Comparison of ENCODE assay signal across 10 mouse cellular contexts in the genomic region with DNA sequence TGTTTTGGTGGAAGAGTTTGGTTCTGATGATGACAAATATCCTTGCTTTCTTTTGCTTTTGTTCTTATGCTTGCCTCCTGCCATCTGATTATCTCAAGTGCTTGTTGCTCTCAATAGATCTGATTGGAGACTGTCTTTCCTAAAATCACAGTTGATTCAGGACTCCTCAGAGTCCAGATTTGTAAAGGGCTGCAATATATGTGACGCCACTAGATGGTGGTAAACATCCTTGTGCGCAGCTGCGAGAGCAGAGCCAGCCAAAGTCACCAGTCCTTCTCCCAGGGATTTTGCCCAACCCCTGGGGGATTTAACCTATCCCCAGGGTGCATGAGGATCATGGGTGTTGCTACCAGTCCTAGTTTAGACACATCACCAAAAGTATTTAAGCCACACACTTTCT. TPM values are rescaled to one million over a fixed set of nuclear protein-coding genes. Genes with fewer than 3 reads are reported as not detected.
DNase-seq lines count a peak whose midpoint lies in the region; ATAC-seq and TF ChIP-seq lines count a peak whose summit lies in the region.
"Had no signal": no experiment of that assay in that cellular context is flagged by ENCODE, and none has a peak within 500 bp of the region (broad histone marks: within the 10 kb centered on the region; RNA-seq: fewer than 3 reads in every experiment).

No protein-coding gene starts in this region.

- H3K27ac ChIP-seq in limb, embryonic 11.5 days (replicated peaks; ENCODE audit: low read depth, low read length) = no peak overlapping the region
- H3K27ac ChIP-seq in limb, embryonic 10.5 days = no peak overlapping the region
- no peak overlapping the region for H3K27ac ChIP-seq in midbrain, embryonic 11.5 days (ENCODE audit: low read depth, low read length)
- H3K27ac ChIP-seq: forebrain, embryonic 13.5 days had no signal

- TF ChIP-seq CTCF in Patski (IDR thresholded peaks at IDR 0.05) = peak; percentile 73

- no peaks in the 10 kb centered on the region for H3K27me3 ChIP-seq in limb, embryonic 11.5 days (ENCODE audit: control insufficient read depth, insufficient read depth, low read length)
- no peaks in the 10 kb centered on the region for H3K27me3 ChIP-seq in limb, embryonic 10.5 days (ENCODE audit: low read depth, poor library complexity, severe bottlenecking)
- peaks cover 4% of the 10 kb centered on the region for H3K27me3 ChIP-seq in Patski
- H3K27me3 ChIP-seq in midbrain, embryonic 11.5 days (ENCODE audit: control insufficient read depth, insufficient read depth, low read length) = no peaks in the 10 kb centered on the region
- H3K27me3 ChIP-seq: forebrain, embryonic 13.5 days had no signal

- POLR2A ChIA-PET in Patski (lab: Charles Lee) = no interaction called here

- peak; percentile 72; the same call in 1 of the 2 replicates for ATAC-seq in frontal cortex, adult (ENCODE audit: low TSS enrichment)
- ATAC-seq in limb, embryonic 11.5 days (ENCODE audit: insufficient number of reproducible peaks, low FRiP score, low TSS enrichment, low read depth) = no peak
- ATAC-seq in Patski = no peak
- ATAC-seq in midbrain, embryonic 11.5 days (ENCODE audit: low FRiP score) = no peak
- ATAC-seq: forebrain, embryonic 13.5 days had no signal

- CTCF ChIA-PET in Patski (lab: Charles Lee) = no interaction called here

- WGBS in limb, embryonic 11.5 days = 12% methylated on average over 3 of the region's 3 CpGs
- WGBS in limb, embryonic 10.5 days = 14% methylated on average over 3 of the region's 3 CpGs
- 13% methylated on average over 3 of the region's 3 CpGs for WGBS in midbrain, embryonic 11.5 days

- no peak overlapping the region for H3K4me3 ChIP-seq in limb, embryonic 11.5 days (ENCODE audit: low read depth, low read length)
- H3K4me3 ChIP-seq in limb, embryonic 10.5 days = no peak overlapping the region
- H3K4me3 ChIP-seq in midbrain, embryonic 11.5 days (ENCODE audit: low read depth, low read length) = no peak overlapping the region
- H3K4me3 ChIP-seq: forebrain, embryonic 13.5 days had no signal

- no peak overlapping the region for H3K4me2 ChIP-seq in limb, embryonic 11.5 days (ENCODE audit: low read depth, severe bottlenecking)
- H3K4me2 ChIP-seq in midbrain, embryonic 11.5 days = no peak overlapping the region
- H3K4me2 ChIP-seq: forebrain, embryonic 13.5 days had no signal

- H3K9me3 ChIP-seq in limb, embryonic 11.5 days (ENCODE audit: control insufficient read depth, low read length) = peaks cover 2% of the 10 kb centered on the region; the same call in 1 of the 2 replicates
- H3K9me3 ChIP-seq in limb, embryonic 10.5 days (replicated peaks) = no peaks in the 10 kb centered on the region
- H3K9me3 ChIP-seq in midbrain, embryonic 11.5 days (ENCODE audit: control insufficient read depth, low read length) = no peaks in the 10 kb centered on the region
- H3K9me3 ChIP-seq: forebrain, embryonic 13.5 days had no signal

- no peak for DNase-seq in frontal cortex, postnatal 10 days (ENCODE audit: low spot score in 2 of 2)
- peak; percentile 25 for DNase-seq in limb, embryonic 11.5 days (ENCODE audit: low spot score)
- no peak for DNase-seq in limb, embryonic 10.5 days (ENCODE audit: low spot score)
- no peak for DNase-seq in Patski (ENCODE audit: low read depth, low spot score)
- DNase-seq in kidney, postnatal 10 days = peak; percentile 5
- no peak for DNase-seq in midbrain, embryonic 11.5 days (ENCODE audit: low spot score, missing footprints)
- no peak for DNase-seq in natural killer cell, adult 2 months (ENCODE audit: low spot score in 2 of 2)

- in situ Hi-C loops in Patski (cut with MboI; ENCODE audit: low pct_unique_long_range_greater_than_20kb) = no loop called here

- H3K9ac ChIP-seq in limb, embryonic 11.5 days (ENCODE audit: low read length) = no peak overlapping the region
- no peak overlapping the region for H3K9ac ChIP-seq in midbrain, embryonic 11.5 days (ENCODE audit: low read length)
- H3K9ac ChIP-seq: forebrain, embryonic 13.5 days had no signal

- H3K4me1 ChIP-seq in limb, embryonic 11.5 days (ENCODE audit: control insufficient read depth, insufficient read depth, low read length) = no peaks in the 10 kb centered on the region
- no peaks in the 10 kb centered on the region for H3K4me1 ChIP-seq in limb, embryonic 10.5 days
- H3K4me1 ChIP-seq in midbrain, embryonic 11.5 days (ENCODE audit: control insufficient read depth, insufficient read depth, low read length) = no peaks in the 10 kb centered on the region
- H3K4me1 ChIP-seq: forebrain, embryonic 13.5 days had no signal

- H3K36me3 ChIP-seq in limb, embryonic 11.5 days (ENCODE audit: control insufficient read depth, insufficient read depth, low read length) = no peaks in the 10 kb centered on the region
- H3K36me3 ChIP-seq in limb, embryonic 10.5 days = no peaks in the 10 kb centered on the region
- no peaks in the 10 kb centered on the region for H3K36me3 ChIP-seq in midbrain, embryonic 11.5 days (ENCODE audit: control insufficient read depth, insufficient read depth, low read length)

RNA-seq across cellular contexts. Expression of gene Defb3, which starts 38.7 kb away (rescaled TPM):
- not detected in 2 replicates for polyA plus RNA-seq in limb, embryonic 11.5 days (2014; fragmentation: Nextera tagmentation; extraction: Ambion mirVana)
- not detected in 2 replicates for polyA plus RNA-seq in limb, embryonic 10.5 days (2016; fragmentation: Nextera tagmentation; extraction: Ambion mirVana)
- polyA plus RNA-seq in Patski (2021) = not detected
- not detected in 2 replicates for polyA plus RNA-seq in midbrain, embryonic 11.5 days (2014; fragmentation: Nextera tagmentation; extraction: Ambion mirVana)
- polyA plus RNA-seq: forebrain, embryonic 13.5 days; limb, embryonic 14.5 days had no signal

Comparison
In these comparisons a context has a peak if more than half of its experiments do, and no peak if none do; other contexts are left out.
1. DNase-seq: peak in limb, embryonic 11.5 days (single experiment) and kidney, postnatal 10 days (single experiment); none in frontal cortex, postnatal 10 days (0 of 2), limb, embryonic 10.5 days (single experiment), Patski (single experiment), midbrain, embryonic 11.5 days (single experiment) and natural killer cell, adult 2 months (0 of 2).